Mouse (Mus musculus): ENCODE results near the gene Aqp8.
A peak's percentile ranks its signal among the peaks of the same experiment; 100 is the strongest.

DNA sequence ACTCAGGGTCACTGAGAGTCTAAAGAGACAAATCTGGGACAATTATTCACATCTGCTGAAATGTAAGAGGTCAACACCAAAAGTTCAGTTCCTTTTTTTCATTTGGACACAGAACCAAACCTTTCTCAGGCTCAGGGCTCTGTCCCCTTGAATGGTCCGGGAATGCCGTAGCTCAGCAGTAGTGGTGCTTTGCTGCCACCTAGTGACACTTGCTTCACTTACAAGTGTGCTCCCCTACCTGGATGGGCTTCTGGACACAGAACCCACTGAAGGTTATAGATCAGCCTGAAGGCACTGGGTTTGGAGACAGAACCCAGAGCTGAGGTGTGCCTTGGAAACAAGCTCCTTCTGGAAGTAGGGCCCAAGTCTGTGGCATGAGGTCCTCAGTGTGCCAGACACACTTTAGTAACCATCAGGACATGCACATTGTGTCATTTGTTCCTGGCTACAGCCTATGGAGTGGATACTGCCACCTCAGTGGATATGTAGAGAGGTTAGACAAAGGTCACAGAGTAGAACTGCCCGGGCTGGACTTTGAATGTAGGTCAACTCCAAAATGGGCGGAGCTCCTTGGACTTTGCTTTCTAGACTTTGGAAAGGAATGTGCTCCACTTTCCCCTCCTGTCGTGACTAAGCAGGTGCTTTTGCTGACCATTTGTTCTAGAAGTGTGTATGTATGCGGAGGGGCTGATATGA, 3.7 kb downstream of the Aqp8 start:
- TF ChIP-seq CTCF (IDR thresholded peaks at IDR 0.05; ENCODE audit: low read depth) (peak; percentile 97), EP300 (IDR thresholded peaks at IDR 0.05; ENCODE audit: low read depth) (no peak)

All from liver, embryonic 14.5 days (tissue).